Mouse (Mus musculus) liver, adult 2 months (tissue): ENCODE results near the gene Acat2. TPM values are rescaled to one million over a fixed set of nuclear protein-coding genes. Genes with fewer than 3 reads are reported as not detected.

Source experiments
- DNase-seq: peaks from one replicate; pipeline ENCODE4 v3.0.0-alpha.2; 2011; ENCODE audit warnings: low read depth, low spot score; ENCODE audit errors: extremely low read depth
- H3K27ac ChIP-seq: fragments of 200-500 bp; replicated peaks from 2 replicates; pipeline ENCODE4 v1.5.1; 2012; ENCODE audit warnings: low read depth, mild to moderate bottlenecking, control low read depth, inconsistent platforms, low read length; ENCODE audit not compliant: insufficient read depth
- H3K27me3 ChIP-seq: fragments of 200-500 bp; 2 replicates; pipeline ENCODE4 v1.6.1; 2012; ENCODE audit warnings: mild to moderate bottlenecking, moderate library complexity, low read length, inconsistent platforms; ENCODE audit not compliant: control insufficient read depth, insufficient read depth
- H3K36me3 ChIP-seq: fragments of 200-500 bp; 2 replicates; pipeline ENCODE4 v1.6.1; 2012; ENCODE audit warnings: low read length, inconsistent platforms; ENCODE audit not compliant: control insufficient read depth, insufficient read depth
- H3K4me1 ChIP-seq: fragments of 200-500 bp; 2 replicates; pipeline ENCODE4 v1.6.1; 2011; ENCODE audit warnings: low read length; ENCODE audit not compliant: control insufficient read depth, insufficient read depth
- H3K4me3 ChIP-seq: fragments of 200-500 bp; 2 replicates; pipeline ENCODE4 v1.5.1; 2011; ENCODE audit warnings: low read depth, mild to moderate bottlenecking, control low read depth, low read length, moderate library complexity; ENCODE audit not compliant: insufficient read depth
- H3K79me2 ChIP-seq: fragments of 200-500 bp; 2 replicates; pipeline ENCODE4 v1.6.1; 2012; ENCODE audit warnings: inconsistent platforms, mild to moderate bottlenecking, low read length, moderate library complexity; ENCODE audit not compliant: control insufficient read depth, insufficient read depth
- H3K9ac ChIP-seq: fragments of 200-500 bp; 2 replicates; pipeline ENCODE4 v1.6.1; 2012; ENCODE audit warnings: low read depth, mild to moderate bottlenecking, control low read depth, inconsistent platforms, low read length
- CTCF ChIP-seq: fragments of 200-500 bp; IDR thresholded peaks from 2 replicates; pipeline ENCODE4 v1.5.1; 2011; ENCODE audit warnings: low read depth, low read length, control low read depth
- POLR2A ChIP-seq: fragments of 200-500 bp; IDR thresholded peaks from 2 replicates; pipeline ENCODE4 v1.6.1; 2011; ENCODE audit warnings: low read length, control low read depth; ENCODE audit not compliant: insufficient read depth; ENCODE audit errors: extremely low read depth
- WGBS: fragments of 180-500 bp; shearing (Covaris S2); methylation state at CpG from one replicate; pipeline ENCODE4 v1.1.7; 2018; 5-methylcytosine and 5-hydroxymethylcytosine counted together
- polyA plus RNA-seq: library from polyadenylated mRNA; depleted of rRNA; stranded (reverse); fragments of >200 nt; gene quantifications from 2 replicates; pipeline ENCODE4 v1.2.3, GENCODE M21; 2012
- total RNA-seq: library from RNA; depleted of rRNA; stranded (reverse); fragments of >200 nt; gene quantifications from 2 replicates; pipeline ENCODE4 v1.2.3, GENCODE M21; 2014

Gene Acat2
- total and polyA plus RNA-seq, 2 experiments: 45.9 to 75.1 TPM

GRCm38 (mm10) chr17:12909361-12910280 lies 50.9 kb downstream of the Acat2 start, which contains the start of gene Pnldc1:
Gene Pnldc1 (minus strand): TSS chr17:12910230.
- Histone ChIP-seq H3K36me3 (peaks cover 33% of the 10 kb centered on the region), H3K9ac (no peak within 1 kb of the TSS), H3K27ac (no peak within 1 kb of the TSS), H3K27me3 (no peaks in the 10 kb centered on the region), H3K4me1 (no peaks in the 10 kb centered on the region), H3K4me3 (no peak within 1 kb of the TSS), H3K79me2 (no peaks in the 10 kb centered on the region)
- TF ChIP-seq POLR2A: no peak
- TF ChIP-seq CTCF: no peak
- WGBS: 90% methylated on average over 35 of the region's 35 CpGs
- no peak for DNase-seq

GRCm38 (mm10) chr17:12906436-12906835 lies 54.1 kb downstream of the Acat2 start:
- no peaks in the 10 kb centered on the region for H3K4me1 ChIP-seq
- no peak overlapping the region for H3K9ac ChIP-seq
- no peak overlapping the region for H3K27ac ChIP-seq
- no peak for DNase-seq
- 90% methylated on average over 9 of the region's 9 CpGs for WGBS
- peaks cover 17% of the 10 kb centered on the region for H3K36me3 ChIP-seq
- TF ChIP-seq CTCF (no peak), POLR2A (no peak)
- H3K4me3 ChIP-seq: no peak overlapping the region
- H3K27me3 ChIP-seq: no peaks in the 10 kb centered on the region
- H3K79me2 ChIP-seq: no peaks in the 10 kb centered on the region

- H3K27ac ChIP-seq: no peak overlapping the region
- no peak overlapping the region for H3K9ac ChIP-seq
- H3K79me2 ChIP-seq: no peaks in the 10 kb centered on the region
- H3K4me3 ChIP-seq: no peak overlapping the region
- peaks cover 14% of the 10 kb centered on the region for H3K36me3 ChIP-seq
- DNase-seq: no peak
- WGBS: 96% methylated on average over 4 of the region's 4 CpGs
- H3K27me3 ChIP-seq: no peaks in the 10 kb centered on the region
- H3K4me1 ChIP-seq: no peaks in the 10 kb centered on the region
- TF ChIP-seq CTCF: no peak
- no peak for TF ChIP-seq POLR2A
Measured at GRCm38 (mm10) chr17:12905810-12906209, 54.7 kb downstream of the Acat2 start.

GRCm38 (mm10) chr17:12904349-12904748 lies 56.2 kb downstream of the Acat2 start:
- no peaks in the 10 kb centered on the region for H3K27me3 ChIP-seq
- TF ChIP-seq POLR2A (no peak), CTCF (no peak)
- no peaks in the 10 kb centered on the region for H3K4me1 ChIP-seq
- no peak overlapping the region for H3K4me3 ChIP-seq
- no peak overlapping the region for H3K27ac ChIP-seq
- H3K79me2 ChIP-seq: no peaks in the 10 kb centered on the region
- peaks cover 10% of the 10 kb centered on the region for H3K36me3 ChIP-seq
- no peak for DNase-seq
- H3K9ac ChIP-seq: no peak overlapping the region
- WGBS: 94% methylated on average over 1 of the region's 1 CpGs

- no peak overlapping the region for H3K9ac ChIP-seq
- no peaks in the 10 kb centered on the region for H3K4me1 ChIP-seq
- H3K36me3 ChIP-seq: peaks cover 10% of the 10 kb centered on the region
- H3K27ac ChIP-seq: no peak overlapping the region
- H3K27me3 ChIP-seq: no peaks in the 10 kb centered on the region
- 90% methylated on average over 11 of the region's 12 CpGs for WGBS
- H3K4me3 ChIP-seq: no peak overlapping the region
- no peaks in the 10 kb centered on the region for H3K79me2 ChIP-seq
- TF ChIP-seq POLR2A: no peak
- TF ChIP-seq CTCF: no peak
- no peak for DNase-seq
Measured at GRCm38 (mm10) chr17:12903372-12904333, 56.9 kb downstream of the Acat2 start.
